Mouse (Mus musculus) neural tube, embryonic 14.5 days (tissue): ENCODE results near the gene Tert. TPM values are rescaled to one million over a fixed set of nuclear protein-coding genes. Genes with fewer than 3 reads are reported as not detected.

Experiments used
- ATAC-seq: fragments of 200-750 bp; cut with Nextera tagmentation; 2 replicates; pipeline ENCODE4 v1.8.0; 2017; ENCODE audit warnings: low read depth, mild to moderate bottlenecking, moderate TSS enrichment, moderate library complexity
- H3K27ac ChIP-seq: fragments of 300-500 bp; sonication (generic); 2 replicates; pipeline ENCODE4 v1.5.1; 2014; ENCODE audit warnings: low read depth, mild to moderate bottlenecking, control low read depth, low read length, moderate library complexity, mixed read lengths
- H3K27me3 ChIP-seq: fragments of 300-500 bp; sonication (generic); 2 replicates; pipeline ENCODE4 v1.6.1; 2014; ENCODE audit warnings: low read length; ENCODE audit not compliant: control insufficient read depth, insufficient read depth
- H3K36me3 ChIP-seq: fragments of 300-500 bp; sonication (generic); 2 replicates; pipeline ENCODE4 v1.6.1; 2014; ENCODE audit warnings: low read length, mixed read lengths; ENCODE audit not compliant: control insufficient read depth, insufficient read depth
- H3K4me1 ChIP-seq: fragments of 300-500 bp; sonication (generic); 2 replicates; pipeline ENCODE4 v1.6.1; 2014; ENCODE audit warnings: low read length; ENCODE audit not compliant: control insufficient read depth, insufficient read depth
- H3K4me2 ChIP-seq: fragments of 300-500 bp; sonication (generic); 2 replicates; pipeline ENCODE4 v1.6.1; 2014; ENCODE audit warnings: mild to moderate bottlenecking, low read depth, low read length, control low read depth
- H3K4me3 ChIP-seq: fragments of 300-500 bp; sonication (generic); 2 replicates; pipeline ENCODE4 v1.5.1; 2014; ENCODE audit warnings: low read depth, low read length, control low read depth, mixed read lengths
- H3K9ac ChIP-seq: fragments of 300-500 bp; sonication (generic); replicated peaks from 2 replicates; pipeline ENCODE4 v1.6.1; 2014; ENCODE audit warnings: low read depth, mild to moderate bottlenecking, control low read depth, low read length, mixed read lengths
- H3K9me3 ChIP-seq: fragments of 300-500 bp; sonication (generic); 2 replicates; pipeline ENCODE4 v1.6.1; 2016; ENCODE audit warnings: low read length; ENCODE audit not compliant: control insufficient read depth
- whole genome bisulfite sequencing: fragments of 180-500 bp; shearing (Covaris S2); extraction: QIAGEN DNeasy Blood & Tissue Kit; methylation state at CpG from one replicate; pipeline ENCODE4 v1.1.7; 2014; 5-methylcytosine and 5-hydroxymethylcytosine counted together
- polyA plus RNA-seq: library from polyadenylated mRNA; unstranded; fragments of >200 nt; fragmentation: Nextera tagmentation; extraction: Ambion mirVana; gene quantifications from 2 replicates; pipeline ENCODE4 v1.2.1, GENCODE M21; 2014

Tert gene
- polyA plus RNA-seq, result 6.6 and 7.0 TPM in 2 replicates

- Histone ChIP-seq H3K4me2 (peak within 1 kb of the TSS; percentile 77), H3K9me3 (no peaks in the 10 kb centered on the region), H3K4me3 (peak within 1 kb of the TSS; percentile 40), H3K27me3 (no peaks in the 10 kb centered on the region), H3K4me1 (no peaks in the 10 kb centered on the region), H3K9ac (peak within 1 kb of the TSS; percentile 66), H3K36me3 (no peaks in the 10 kb centered on the region), H3K27ac (no peak within 1 kb of the TSS)
- ATAC-seq, result peak; percentile 88
- WGBS, result 8% methylated on average over 47 of the region's 47 CpGs
Observed at GRCm38 (mm10) chr13:73626745-73627549, at the start of gene Tert. Gene Tert, plus strand, starts transcription at chr13:73626911.

- Histone ChIP-seq H3K36me3 (no peaks in the 10 kb centered on the region), H3K9me3 (no peaks in the 10 kb centered on the region), H3K27ac (no peak overlapping the region), H3K9ac (no peak overlapping the region), H3K27me3 (no peaks in the 10 kb centered on the region), H3K4me3 (no peak overlapping the region), H3K4me1 (no peaks in the 10 kb centered on the region), H3K4me2 (no peak overlapping the region)
- no peak for ATAC-seq
- WGBS, result 72% methylated on average over 2 of the region's 2 CpGs
Observed at GRCm38 (mm10) chr13:73577277-73577676, 49.4 kb upstream of the Tert start.

- no peak for ATAC-seq
- H3K9me3 ChIP-seq, result no peaks in the 10 kb centered on the region
- no peak overlapping the region for H3K4me3 ChIP-seq
- H3K36me3 ChIP-seq, result no peaks in the 10 kb centered on the region
- no peaks in the 10 kb centered on the region for H3K27me3 ChIP-seq
- no peaks in the 10 kb centered on the region for H3K4me1 ChIP-seq
- WGBS, result 74% methylated on average over 3 of the region's 3 CpGs
- H3K4me2 ChIP-seq, result no peak overlapping the region
- H3K9ac ChIP-seq, result no peak overlapping the region
- H3K27ac ChIP-seq, result no peak overlapping the region
Observed at GRCm38 (mm10) chr13:73591488-73591887, 35.2 kb upstream of the Tert start.

DNA sequence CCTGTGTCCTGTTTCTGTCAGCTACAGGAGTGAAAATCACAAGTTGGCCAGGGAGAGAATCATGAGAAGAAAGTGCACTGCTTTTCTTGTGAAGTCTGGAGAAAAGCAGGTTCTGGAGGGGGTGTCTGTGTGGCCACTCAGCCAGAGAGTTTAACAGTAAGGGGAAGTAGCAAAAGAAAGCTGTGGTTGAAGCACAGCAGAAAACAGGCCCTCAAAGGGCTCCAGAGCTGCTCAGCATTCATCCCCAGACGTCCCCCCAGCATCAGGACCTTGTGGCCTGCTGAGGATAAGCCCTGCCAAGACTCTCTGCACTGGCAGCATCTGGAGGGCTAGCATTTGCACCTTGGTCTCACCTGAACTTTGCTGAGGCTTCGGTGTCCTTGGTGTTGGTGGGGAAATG is 34.2 kb upstream of the Tert start:
- no peaks in the 10 kb centered on the region for H3K27me3 ChIP-seq
- H3K9ac ChIP-seq, result no peak overlapping the region
- H3K36me3 ChIP-seq, result no peaks in the 10 kb centered on the region
- H3K4me3 ChIP-seq, result no peak overlapping the region
- no peak overlapping the region for H3K4me2 ChIP-seq
- H3K4me1 ChIP-seq, result no peaks in the 10 kb centered on the region
- no peak overlapping the region for H3K27ac ChIP-seq
- no peak for ATAC-seq
- H3K9me3 ChIP-seq, result no peaks in the 10 kb centered on the region
- WGBS, result 58% methylated on average over 2 of the region's 2 CpGs

DNA sequence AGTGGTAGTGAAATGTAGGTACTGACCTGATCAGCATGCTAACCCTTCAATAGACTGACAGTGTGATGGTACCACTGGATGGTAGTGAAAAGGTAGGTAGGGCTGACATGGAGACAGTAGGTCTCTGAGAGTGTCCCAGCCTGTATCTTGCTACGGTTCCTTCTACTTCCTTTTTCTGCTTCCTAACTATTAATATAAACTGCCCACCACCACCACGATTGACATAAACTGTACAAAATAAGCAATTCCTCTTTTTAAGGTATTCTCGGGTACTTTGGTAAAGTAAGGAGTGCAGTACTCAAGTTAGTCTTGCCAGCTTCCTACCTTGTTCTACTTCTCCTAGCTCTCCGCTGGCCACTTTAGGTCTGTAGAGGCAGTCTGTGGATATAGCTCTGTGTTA is 30.4 kb upstream of the Tert start:
- Histone ChIP-seq H3K27ac (no peak overlapping the region), H3K9me3 (no peaks in the 10 kb centered on the region), H3K9ac (no peak overlapping the region), H3K36me3 (no peaks in the 10 kb centered on the region), H3K4me1 (no peaks in the 10 kb centered on the region), H3K27me3 (no peaks in the 10 kb centered on the region), H3K4me3 (no peak overlapping the region), H3K4me2 (no peak overlapping the region)
- ATAC-seq, result no peak
- 77% methylated on average over 4 of the region's 4 CpGs for WGBS

- Histone ChIP-seq H3K9me3 (no peaks in the 10 kb centered on the region), H3K4me1 (peaks cover 13% of the 10 kb centered on the region), H3K27me3 (no peaks in the 10 kb centered on the region), H3K27ac (no peak overlapping the region), H3K4me2 (no peak overlapping the region), H3K4me3 (no peak overlapping the region), H3K9ac (no peak overlapping the region), H3K36me3 (no peaks in the 10 kb centered on the region)
- WGBS, result 80% methylated on average over 4 of the region's 4 CpGs
- ATAC-seq, result no peak
Observed at GRCm38 (mm10) chr13:73600217-73600616, 26.5 kb upstream of the Tert start.

- Histone ChIP-seq H3K4me3 (peak overlapping the region; percentile 78), H3K27ac (no peak overlapping the region), H3K4me1 (peaks cover 13% of the 10 kb centered on the region), H3K36me3 (peaks cover 11% of the 10 kb centered on the region; the same call in 1 of the 2 replicates), H3K27me3 (no peaks in the 10 kb centered on the region), H3K9me3 (no peaks in the 10 kb centered on the region), H3K9ac (peak overlapping the region; percentile 91), H3K4me2 (peak overlapping the region; percentile 90)
- WGBS, result 48% methylated on average over 4 of the region's 4 CpGs
- 0 out of 2 replicates have a peak, but pooled peaks have one; percentile 3 for ATAC-seq
Observed at GRCm38 (mm10) chr13:73603046-73603445, 23.7 kb upstream of the Tert start.

GRCm38 (mm10) chr13:73603522-73604155 is 23.1 kb upstream of the Tert start, which contains the start of gene Clptm1l:
Gene Clptm1l, plus strand, starts transcription at chr13:73604006.
- WGBS, result under 1% methylated on average over 52 of the region's 53 CpGs

More at GRCm38 (mm10) chr13:73603522-73604155, 23.1 kb upstream of the Tert start, which contains the start of gene Clptm1l:
- H3K27ac ChIP-seq, result peak within 1 kb of the TSS; percentile 69
- peak within 1 kb of the TSS; percentile 91 for H3K9ac ChIP-seq
- peak within 1 kb of the TSS; percentile 78 for H3K4me3 ChIP-seq
- peak within 1 kb of the TSS; percentile 90 for H3K4me2 ChIP-seq
- peaks cover 14% of the 10 kb centered on the region; the same call in 1 of the 2 replicates for H3K36me3 ChIP-seq
- peaks cover 13% of the 10 kb centered on the region for H3K4me1 ChIP-seq
- no peaks in the 10 kb centered on the region for H3K27me3 ChIP-seq
- ATAC-seq, result peak; percentile 99
- no peaks in the 10 kb centered on the region for H3K9me3 ChIP-seq
